Mouse (Mus musculus) limb, embryonic 11.5 days (tissue): ENCODE measurements at regions not wholly inside any gene's neighbourhood (a gene's known extent, or its start where the extent isn't known, plus 50 kb on each side); places are given as distances from the start of the nearest gene placed in this dataset.

Experiments
- ATAC-seq: fragments of 200-750 bp; cut with Nextera tagmentation; 2 replicates; pipeline ENCODE4 v1.8.0; 2017; ENCODE audit warnings: low read depth; ENCODE audit not compliant: insufficient number of reproducible peaks, low FRiP score, low TSS enrichment
- DNase-seq: peaks from one replicate; pipeline ENCODE4 v3.0.0-alpha.2; 2015; ENCODE audit warnings: low spot score
- H3K27ac ChIP-seq: fragments of 300-500 bp; sonication (generic); replicated peaks from 2 replicates; pipeline ENCODE4 v1.5.1; 2014; ENCODE audit warnings: low read depth, mild to moderate bottlenecking, low read length
- H3K27me3 ChIP-seq: fragments of 300-500 bp; sonication (generic); 2 replicates; pipeline ENCODE4 v1.6.1; 2014; ENCODE audit warnings: mild to moderate bottlenecking, low read length, mixed read lengths; ENCODE audit not compliant: control insufficient read depth, insufficient read depth
- H3K36me3 ChIP-seq: fragments of 300-500 bp; sonication (generic); 2 replicates; pipeline ENCODE4 v1.6.1; 2014; ENCODE audit warnings: mild to moderate bottlenecking, low read length, moderate library complexity, mixed read lengths; ENCODE audit not compliant: control insufficient read depth, insufficient read depth
- H3K4me1 ChIP-seq: fragments of 300-500 bp; sonication (generic); 2 replicates; pipeline ENCODE4 v1.6.1; 2014; ENCODE audit warnings: low read length, mixed read lengths; ENCODE audit not compliant: control insufficient read depth, insufficient read depth
- H3K4me2 ChIP-seq: fragments of 300-500 bp; sonication (generic); 2 replicates; pipeline ENCODE4 v1.6.1; 2014; ENCODE audit warnings: low read depth, mild to moderate bottlenecking, moderate library complexity; ENCODE audit not compliant: severe bottlenecking
- H3K4me3 ChIP-seq: fragments of 300-500 bp; sonication (generic); 2 replicates; pipeline ENCODE4 v1.5.1; 2014; ENCODE audit warnings: low read depth, low read length
- H3K9ac ChIP-seq: fragments of 300-500 bp; sonication (generic); 2 replicates; pipeline ENCODE4 v1.6.1; 2014; ENCODE audit warnings: mild to moderate bottlenecking, low read length
- H3K9me3 ChIP-seq: fragments of 300-500 bp; sonication (generic); 2 replicates; pipeline ENCODE4 v1.6.1; 2016; ENCODE audit warnings: low read length; ENCODE audit not compliant: control insufficient read depth
- WGBS: fragments of 180-500 bp; shearing (Covaris S2); extraction: QIAGEN DNeasy Blood & Tissue Kit; methylation state at CpG from one replicate; pipeline ENCODE4 v1.1.7; 2014; 5-methylcytosine and 5-hydroxymethylcytosine counted together

DNA sequence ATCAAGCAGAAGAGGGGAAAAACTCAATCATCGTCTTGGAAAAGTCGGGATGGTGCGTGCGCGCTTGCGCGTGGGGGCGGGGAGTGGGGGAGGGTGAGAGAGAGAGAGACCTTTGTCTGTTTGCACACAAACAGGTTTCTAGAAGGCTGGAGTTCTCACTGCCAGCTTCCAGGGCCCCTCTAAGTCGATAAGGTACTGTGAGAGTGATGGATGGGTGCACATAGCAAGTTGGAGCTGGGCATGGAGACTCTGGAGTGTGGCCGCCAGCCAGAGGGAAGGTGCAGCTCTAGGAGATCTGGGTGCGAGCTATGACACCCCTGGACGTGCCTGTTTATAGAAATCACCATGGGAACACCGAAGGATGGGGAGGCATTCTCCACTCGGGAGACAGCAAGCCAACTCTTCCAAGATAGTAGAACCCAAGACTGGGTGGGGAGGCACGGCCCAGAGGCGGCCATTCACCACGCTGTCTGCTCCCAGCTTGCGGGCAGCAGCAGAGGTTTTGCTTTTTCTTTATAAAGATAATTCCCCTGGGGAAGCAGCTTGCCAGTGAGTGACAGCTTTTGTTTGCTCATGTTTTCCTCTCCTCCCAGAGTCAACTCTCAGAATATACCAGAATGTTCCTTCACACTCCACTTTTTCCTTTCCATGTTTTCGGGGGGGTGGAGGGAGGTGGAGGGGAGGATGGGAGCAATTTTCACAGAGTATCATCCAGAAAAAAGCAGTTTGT, 128.0 kb upstream of the Zfp703 start:
- ATAC-seq, result no peak
- no peak overlapping the region for H3K9ac ChIP-seq
- no peak for DNase-seq
- 77% methylated on average over 19 of the region's 19 CpGs for WGBS
- no peaks in the 10 kb centered on the region for H3K36me3 ChIP-seq
- no peak overlapping the region for H3K27ac ChIP-seq
- peaks cover 63% of the 10 kb centered on the region for H3K4me1 ChIP-seq
- no peaks in the 10 kb centered on the region for H3K9me3 ChIP-seq
- no peak overlapping the region for H3K4me3 ChIP-seq
- H3K27me3 ChIP-seq, result no peaks in the 10 kb centered on the region
- no peak overlapping the region for H3K4me2 ChIP-seq

DNA sequence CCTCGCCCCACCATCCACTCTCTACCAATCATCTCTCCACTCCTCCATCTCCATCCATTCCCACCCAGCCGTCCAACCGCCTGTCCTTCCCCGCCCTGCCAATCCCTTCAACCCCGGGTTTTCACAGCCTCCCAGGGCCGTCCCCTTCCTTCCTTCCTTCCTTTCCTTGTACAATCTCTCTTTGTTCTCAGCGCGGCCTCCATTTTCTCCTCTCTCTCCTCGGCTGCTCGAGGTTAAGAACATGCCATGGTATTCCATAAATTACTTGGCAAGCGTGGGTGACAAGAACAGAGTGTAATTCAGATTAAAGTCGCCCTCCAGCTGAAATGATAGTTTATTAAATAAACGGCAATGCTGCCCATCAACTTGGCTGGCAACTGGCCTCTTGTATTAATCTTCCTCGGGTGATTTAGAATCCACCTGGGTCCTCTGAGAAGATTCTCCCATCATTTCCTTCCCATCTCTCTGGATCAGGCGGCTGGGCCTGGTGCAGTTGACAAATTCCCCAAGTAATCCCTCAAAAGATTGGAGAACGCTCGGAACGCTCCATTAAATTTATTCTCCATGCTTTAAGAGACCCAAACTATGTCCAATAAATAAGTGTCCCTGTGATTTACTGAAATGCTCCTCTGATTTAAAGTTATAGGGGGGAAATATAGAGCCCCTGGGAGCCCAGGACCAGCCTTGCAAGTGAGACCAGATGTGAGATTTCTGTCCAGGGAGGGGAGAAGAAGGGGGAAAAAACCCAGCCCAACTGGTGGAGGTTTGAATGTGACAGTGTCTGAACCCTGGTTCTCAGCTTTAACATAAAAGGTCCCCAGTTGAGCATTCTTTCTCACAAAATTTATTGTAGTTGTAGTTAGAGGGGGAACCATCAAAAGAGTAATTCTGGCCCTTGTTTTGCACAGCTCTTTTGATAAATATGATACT, 125.0 kb upstream of the Zfp703 start:
- Histone ChIP-seq H3K9me3 (no peaks in the 10 kb centered on the region), H3K4me2 (no peak overlapping the region), H3K27ac (no peak overlapping the region), H3K27me3 (no peaks in the 10 kb centered on the region), H3K4me3 (no peak overlapping the region), H3K4me1 (peaks cover 43% of the 10 kb centered on the region), H3K36me3 (no peaks in the 10 kb centered on the region), H3K9ac (no peak overlapping the region)
- WGBS, result 44% methylated on average over 18 of the region's 18 CpGs
- DNase-seq (peak; percentile 61), ATAC-seq (peak; percentile 38; the same call in 1 of the 2 replicates)

GRCm38 (mm10) chr8:26852921-26853320, 124.2 kb upstream of the Zfp703 start:
- Histone ChIP-seq H3K27ac (no peak overlapping the region), H3K9ac (no peak overlapping the region), H3K4me3 (no peak overlapping the region), H3K9me3 (no peaks in the 10 kb centered on the region), H3K36me3 (no peaks in the 10 kb centered on the region), H3K4me1 (peaks cover 39% of the 10 kb centered on the region), H3K4me2 (no peak overlapping the region), H3K27me3 (no peaks in the 10 kb centered on the region)
- WGBS, result 55% methylated on average over 8 of the region's 8 CpGs
- DNase-seq (no peak), ATAC-seq (no peak)

DNA sequence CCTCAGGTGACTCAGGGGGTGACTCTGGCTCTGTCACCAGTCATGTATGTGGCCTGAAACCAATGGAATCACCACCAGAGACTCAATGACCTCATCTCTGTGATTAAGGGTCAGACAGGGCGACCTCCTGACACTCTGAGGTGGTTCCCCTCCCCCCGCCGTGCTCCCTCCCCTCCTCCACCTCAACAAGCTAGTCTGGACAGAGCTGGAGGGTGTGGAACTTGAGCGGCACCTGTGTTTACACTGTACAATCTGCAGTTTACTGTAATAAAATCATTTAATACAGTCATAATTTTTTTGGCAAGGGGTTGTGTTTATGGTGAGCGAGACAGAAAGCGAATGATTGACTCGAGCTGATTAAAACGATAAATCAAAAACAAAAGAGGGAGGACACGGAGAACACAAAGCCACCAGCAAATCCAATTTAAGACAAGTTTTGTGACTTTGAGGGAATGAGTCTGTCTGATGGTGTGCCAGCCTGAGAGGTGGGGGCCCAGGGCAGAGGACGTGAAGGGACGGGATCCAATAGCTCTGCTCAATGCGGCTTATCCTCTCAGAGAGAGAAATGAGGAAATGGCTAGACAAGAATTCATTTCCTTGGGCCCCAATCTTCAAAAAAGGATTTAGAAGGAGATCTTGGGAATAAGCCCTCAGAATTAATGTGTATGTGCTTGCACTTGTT, 122.4 kb upstream of the Zfp703 start:
- no peaks in the 10 kb centered on the region for H3K36me3 ChIP-seq
- H3K9ac ChIP-seq, result no peak overlapping the region
- H3K27me3 ChIP-seq, result no peaks in the 10 kb centered on the region
- DNase-seq (no peak), ATAC-seq (no peak)
- H3K9me3 ChIP-seq, result no peaks in the 10 kb centered on the region
- no peak overlapping the region for H3K4me2 ChIP-seq
- WGBS, result 76% methylated on average over 12 of the region's 12 CpGs
- no peak overlapping the region for H3K4me3 ChIP-seq
- H3K4me1 ChIP-seq, result peaks cover 25% of the 10 kb centered on the region
- H3K27ac ChIP-seq, result no peak overlapping the region

DNA sequence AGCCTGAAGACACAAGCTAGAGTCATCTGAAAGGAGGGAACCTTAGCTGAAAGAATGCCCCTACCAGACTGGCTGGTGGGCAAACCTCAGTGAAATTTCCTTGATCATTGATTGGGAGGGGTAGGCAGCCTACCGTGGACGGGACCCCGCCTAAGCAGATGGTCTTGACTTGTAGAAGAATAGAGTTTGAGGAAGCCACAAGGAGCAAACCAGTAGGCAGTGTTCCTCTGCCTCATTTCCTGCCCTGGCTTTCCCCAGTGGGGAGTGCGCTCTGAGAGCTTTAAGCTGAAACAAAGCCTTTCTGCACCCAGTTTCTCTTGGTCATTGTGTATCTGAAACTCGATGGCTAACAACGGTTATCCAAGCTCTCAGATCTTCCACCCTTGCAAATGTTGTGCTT, 121.9 kb upstream of the Zfp703 start:
- ATAC-seq, result no peak
- H3K36me3 ChIP-seq, result no peaks in the 10 kb centered on the region
- DNase-seq, result no peak
- H3K4me1 ChIP-seq, result peaks cover 23% of the 10 kb centered on the region
- H3K4me3 ChIP-seq, result no peak overlapping the region
- no peaks in the 10 kb centered on the region for H3K27me3 ChIP-seq
- H3K4me2 ChIP-seq, result no peak overlapping the region
- 89% methylated on average over 6 of the region's 6 CpGs for WGBS
- no peaks in the 10 kb centered on the region for H3K9me3 ChIP-seq
- H3K27ac ChIP-seq, result no peak overlapping the region
- no peak overlapping the region for H3K9ac ChIP-seq

DNA sequence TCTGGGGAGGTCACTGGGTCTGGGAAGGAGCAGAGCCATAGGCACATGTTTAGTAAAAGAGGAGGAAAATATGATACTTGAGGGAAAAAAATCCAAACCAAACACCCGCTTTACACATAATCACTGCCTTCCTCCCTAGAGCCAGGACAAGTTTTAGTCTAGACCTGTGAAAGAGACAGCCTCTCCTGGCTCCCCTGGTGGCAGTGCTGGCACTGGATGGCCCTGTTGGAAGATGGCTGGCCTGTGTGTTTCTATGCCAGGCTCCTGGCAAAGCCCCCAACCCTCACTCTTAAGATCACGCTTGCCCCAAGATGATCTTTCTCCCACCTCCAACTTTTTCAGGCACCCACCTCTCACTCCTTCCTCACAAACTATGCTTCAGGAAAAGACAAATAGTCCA, 112.6 kb upstream of the Zfp703 start:
- ATAC-seq (no peak), DNase-seq (no peak)
- Histone ChIP-seq H3K27me3 (no peaks in the 10 kb centered on the region), H3K27ac (no peak overlapping the region), H3K4me1 (peaks cover 12% of the 10 kb centered on the region), H3K4me2 (no peak overlapping the region), H3K9ac (no peak overlapping the region), H3K9me3 (0 out of 2 replicates have a peak, but pooled peaks cover 2% of the 10 kb centered on the region), H3K36me3 (no peaks in the 10 kb centered on the region), H3K4me3 (no peak overlapping the region)
- WGBS, result 96% methylated on average over 2 of the region's 2 CpGs

DNA sequence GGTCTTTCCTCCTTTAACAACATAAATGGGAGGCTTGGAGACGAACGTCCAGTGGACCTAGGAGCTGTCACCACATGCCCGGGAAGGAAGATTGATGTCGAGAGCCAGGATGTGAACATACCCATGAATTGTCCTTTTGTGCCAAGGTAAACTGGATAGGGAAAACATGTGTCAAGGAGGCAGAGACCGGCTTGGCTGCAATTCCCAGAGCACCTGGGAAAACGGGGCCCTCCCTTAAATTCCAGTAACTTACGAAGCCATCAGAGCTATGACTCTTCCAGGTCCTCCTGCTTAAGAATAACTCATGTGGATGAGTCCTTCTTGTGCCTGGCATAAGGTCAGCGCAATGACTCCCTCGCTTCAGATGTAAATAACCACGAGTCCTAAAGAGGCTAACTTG, 112.2 kb upstream of the Zfp703 start:
- no peak overlapping the region for H3K4me2 ChIP-seq
- H3K36me3 ChIP-seq, result no peaks in the 10 kb centered on the region
- no peaks in the 10 kb centered on the region for H3K27me3 ChIP-seq
- peaks cover 12% of the 10 kb centered on the region for H3K4me1 ChIP-seq
- peaks cover 2% of the 10 kb centered on the region; the same call in 1 of the 2 replicates for H3K9me3 ChIP-seq
- WGBS, result 66% methylated on average over 10 of the region's 10 CpGs
- ATAC-seq (no peak), DNase-seq (no peak)
- no peak overlapping the region for H3K9ac ChIP-seq
- H3K4me3 ChIP-seq, result no peak overlapping the region
- H3K27ac ChIP-seq, result no peak overlapping the region

- peaks cover 10% of the 10 kb centered on the region for H3K9me3 ChIP-seq
- H3K27me3 ChIP-seq, result no peaks in the 10 kb centered on the region
- DNase-seq (peak; percentile 62), ATAC-seq (peak; percentile 65; the same call in 1 of the 2 replicates)
- H3K4me2 ChIP-seq, result no peak overlapping the region
- H3K36me3 ChIP-seq, result no peaks in the 10 kb centered on the region
- WGBS, result 28% methylated on average over 6 of the region's 6 CpGs
- H3K9ac ChIP-seq, result no peak overlapping the region
- H3K27ac ChIP-seq, result 0 out of 2 replicates have a peak overlapping the region, but pooled peaks have one; percentile 59
- peaks cover 23% of the 10 kb centered on the region for H3K4me1 ChIP-seq
- no peak overlapping the region for H3K4me3 ChIP-seq
Measured at GRCm38 (mm10) chr8:26868101-26868848, 108.8 kb upstream of the Zfp703 start.
